Mouse (Mus musculus) urinary bladder, adult 18-20 months (tissue): ENCODE results near the gene L3mbtl1.
"Not testable (repeated sequence)": the region's sequence is repeated elsewhere in the genome, so short reads cannot be mapped to it uniquely, and the experiment has no call there.

ENCODE experiments used
- DNase-seq, 2 experiments: peaks; one replicate each; pipeline ENCODE4 v3.0.0; 2022; ENCODE audit warnings: low spot score in 2 of 2, mixed read lengths in 2 of 2

L3mbtl1 gene

GRCm38 (mm10) chr2:162943148-162943846, at the start of gene L3mbtl1:
Gene L3mbtl1, plus strand, starts transcription at chr2:162943472.
- no peak for DNase-seq

GRCm38 (mm10) chr2:162899256-162899655, 44.0 kb upstream of the L3mbtl1 start:
- not testable (repeated sequence) for DNase-seq

- no peak for DNase-seq
These were observed 43.2 kb upstream of the L3mbtl1 start for GRCm38 (mm10) chr2:162899880-162900589.

GRCm38 (mm10) chr2:162900590-162900916, 42.7 kb upstream of the L3mbtl1 start:
- DNase-seq = no peak

GRCm38 (mm10) chr2:162905902-162906301, 37.4 kb upstream of the L3mbtl1 start:
- no peak for DNase-seq

- no peak for DNase-seq
These were observed 35.2 kb upstream of the L3mbtl1 start for GRCm38 (mm10) chr2:162908052-162908491.

- DNase-seq = no peak
These were observed 29.2 kb upstream of the L3mbtl1 start for GRCm38 (mm10) chr2:162914040-162914439.

GRCm38 (mm10) chr2:162914519-162914918, 28.8 kb upstream of the L3mbtl1 start:
- DNase-seq = no peak

GRCm38 (mm10) chr2:162919926-162920325, 23.3 kb upstream of the L3mbtl1 start:
- DNase-seq = no peak

- no peak for DNase-seq
These were observed 21.1 kb upstream of the L3mbtl1 start for GRCm38 (mm10) chr2:162922183-162922582.

- DNase-seq = no peak
These were observed 20.4 kb upstream of the L3mbtl1 start for GRCm38 (mm10) chr2:162922834-162923233.

GRCm38 (mm10) chr2:162924126-162924525, 19.1 kb upstream of the L3mbtl1 start:
- DNase-seq = no peak

GRCm38 (mm10) chr2:162927918-162928585, 15.2 kb upstream of the L3mbtl1 start:
- DNase-seq = no peak

GRCm38 (mm10) chr2:162929704-162930103, 13.6 kb upstream of the L3mbtl1 start:
- no peak for DNase-seq

GRCm38 (mm10) chr2:162930516-162931122, 12.7 kb upstream of the L3mbtl1 start:
- no peak for DNase-seq

- peak; percentile 79 to 81 for DNase-seq
These were observed 12.1 kb upstream of the L3mbtl1 start, which contains the start of gene Srsf6 for GRCm38 (mm10) chr2:162931123-162931673. Gene Srsf6, plus strand, starts transcription at chr2:162931528.

- DNase-seq = peak; percentile 28 to 69
These were observed 11.3 kb upstream of the L3mbtl1 start for GRCm38 (mm10) chr2:162931674-162932650.

- DNase-seq = no peak
These were observed 10.6 kb upstream of the L3mbtl1 start for GRCm38 (mm10) chr2:162932706-162933105.

GRCm38 (mm10) chr2:162934421-162934820, 8.9 kb upstream of the L3mbtl1 start:
- no peak for DNase-seq

GRCm38 (mm10) chr2:162935700-162936099, 7.6 kb upstream of the L3mbtl1 start:
- no peak for DNase-seq

GRCm38 (mm10) chr2:162939562-162939961, 3.7 kb upstream of the L3mbtl1 start:
- no peak for DNase-seq
